Mouse (Mus musculus): ENCODE measurements around the gene Ppm1n.

The Ppm1n gene

DNA sequence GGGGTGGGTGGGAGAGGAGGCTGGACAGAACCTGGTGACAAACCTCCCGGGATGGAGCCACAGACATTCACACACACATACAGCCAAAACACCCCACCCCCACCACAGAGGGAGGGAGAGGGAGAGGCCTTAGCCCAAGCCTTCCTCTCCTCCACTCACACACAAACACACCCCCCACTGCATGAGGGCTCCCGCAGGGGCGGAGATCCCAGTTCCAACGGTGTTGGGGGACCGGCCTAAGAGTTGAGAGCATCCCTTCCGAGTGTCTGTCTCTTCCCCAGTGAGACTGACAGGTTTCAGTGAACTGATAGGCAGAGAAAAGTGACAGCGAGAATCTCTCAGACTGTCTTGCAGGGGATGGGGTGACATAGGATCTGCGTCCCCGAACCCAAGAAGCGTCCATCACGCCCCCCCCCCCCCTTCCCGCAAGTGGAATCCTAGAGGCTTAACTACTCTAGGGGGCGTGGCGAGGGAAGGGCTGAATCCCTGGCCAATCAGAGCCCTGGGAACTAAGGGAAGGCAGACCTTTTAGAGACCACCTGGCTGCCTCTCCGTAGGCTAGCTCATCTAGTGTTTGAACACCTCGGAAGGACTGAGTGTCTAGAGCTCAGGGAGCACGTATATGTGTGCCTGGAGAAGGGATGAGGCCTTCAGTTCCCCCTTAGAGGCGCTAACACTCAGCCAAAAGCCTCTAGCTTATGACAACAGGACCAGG, 28.0 kb upstream of the Ppm1n start:
- in situ Hi-C loops (cut with MseI, MboI), result no loop called here

DNA sequence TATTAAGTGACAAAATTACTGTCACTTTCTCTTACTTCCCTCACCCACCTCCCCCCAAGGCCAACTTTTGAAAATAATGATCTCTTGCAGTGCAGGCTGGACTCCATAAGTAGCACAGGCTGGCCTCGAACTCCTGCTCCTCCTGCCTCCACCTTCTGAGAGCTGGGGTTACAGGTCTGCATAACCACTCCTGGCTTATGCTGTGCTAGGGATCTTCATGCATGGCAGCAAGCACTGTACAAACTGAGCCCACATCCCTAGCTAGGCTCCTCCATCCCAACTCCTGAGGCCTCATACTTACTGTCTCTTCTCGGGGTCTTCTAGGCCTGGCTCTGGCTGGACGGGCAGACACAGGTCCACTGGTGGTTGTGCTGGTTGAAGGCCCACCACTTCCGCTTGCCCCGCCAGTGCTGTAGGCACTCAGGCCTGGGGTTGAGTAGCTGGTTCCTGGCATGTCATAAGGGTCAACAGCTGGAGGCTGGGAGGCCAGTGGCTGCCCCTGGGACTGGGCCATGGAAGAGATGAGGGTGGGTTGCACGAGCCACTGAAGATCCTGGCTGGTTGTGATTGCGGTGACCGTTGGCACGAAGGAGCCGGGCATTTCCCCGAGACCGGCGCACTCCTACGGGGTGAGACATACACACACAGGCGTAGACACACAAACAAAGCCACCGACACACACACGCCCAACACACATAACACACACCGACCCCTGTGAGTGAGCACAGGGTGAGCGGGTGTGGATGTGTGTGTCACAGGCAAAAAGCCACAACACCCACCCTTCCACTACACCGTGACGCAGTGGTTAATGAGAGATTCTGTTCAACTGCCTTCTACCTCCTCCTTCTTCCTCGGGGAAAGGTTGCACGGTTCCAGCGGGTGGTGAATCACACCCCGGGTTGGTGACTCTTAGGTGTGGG, 27.2 kb upstream of the Ppm1n start:
- in situ Hi-C loops (cut with MseI, MboI), result no loop called here

DNA sequence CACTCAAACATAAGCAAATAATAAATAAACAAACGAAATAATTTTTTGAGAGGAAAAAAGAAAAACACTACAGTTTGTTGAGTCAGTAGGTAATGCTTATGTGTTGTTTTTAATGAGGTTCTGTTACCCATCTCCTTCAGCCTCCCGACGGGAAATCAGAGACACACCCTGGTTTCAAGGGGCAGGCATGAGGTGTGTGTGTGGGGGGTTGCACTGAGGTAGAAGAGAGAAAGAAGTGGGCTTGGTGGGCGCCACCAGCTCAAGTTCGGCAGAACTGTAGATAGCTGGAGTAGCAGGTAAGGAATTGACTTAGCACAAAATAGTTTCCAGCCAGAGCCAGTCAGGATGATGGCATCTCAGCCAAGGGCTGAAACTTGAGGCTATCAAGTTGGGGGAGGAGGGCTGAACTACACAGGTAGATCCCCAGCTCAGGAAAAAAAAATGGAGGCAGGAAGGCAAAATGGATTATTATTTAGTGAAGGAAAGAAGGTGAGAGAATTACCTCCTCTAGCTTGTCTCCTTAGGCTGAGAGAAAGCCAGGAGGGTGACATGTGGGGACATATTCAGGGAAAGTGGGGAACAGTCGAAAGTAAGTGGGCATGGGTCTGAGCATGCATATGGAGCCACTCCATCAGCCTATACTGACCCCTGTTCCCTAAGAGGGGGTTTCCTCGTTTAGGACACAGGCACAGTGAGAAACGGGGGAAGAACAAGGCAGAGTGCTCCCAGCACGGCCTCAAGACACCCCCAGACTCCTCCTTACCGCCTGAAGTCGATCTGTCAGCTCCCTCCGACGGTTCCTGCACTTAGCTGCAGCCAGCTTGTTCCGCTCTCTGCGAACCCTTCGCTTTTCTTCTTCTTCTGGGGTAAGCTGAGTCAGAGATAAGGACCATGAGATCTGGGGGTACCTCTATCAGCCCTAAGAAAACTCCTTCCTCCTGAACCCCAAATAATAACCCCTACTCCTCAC, 26.2 kb upstream of the Ppm1n start:
- in situ Hi-C loops (cut with MseI, MboI), result no loop called here

DNA sequence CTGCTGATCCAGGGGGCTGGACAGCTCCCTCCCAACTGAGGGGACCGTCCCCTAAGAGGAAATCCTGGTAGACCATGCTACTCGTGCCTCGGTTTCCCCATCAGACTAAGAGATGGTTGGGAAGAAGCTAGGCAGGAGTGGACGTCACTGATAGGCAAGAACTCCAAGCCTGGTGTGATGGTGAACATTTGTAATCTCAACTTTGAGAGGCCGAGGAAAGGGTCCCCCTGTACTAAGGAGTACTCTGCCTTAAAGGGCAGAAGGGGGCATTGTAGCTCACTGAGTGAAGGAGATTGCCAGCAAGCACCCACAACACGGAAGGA, 25.5 kb upstream of the Ppm1n start:
- in situ Hi-C loops (cut with MseI, MboI), result no loop called here

DNA sequence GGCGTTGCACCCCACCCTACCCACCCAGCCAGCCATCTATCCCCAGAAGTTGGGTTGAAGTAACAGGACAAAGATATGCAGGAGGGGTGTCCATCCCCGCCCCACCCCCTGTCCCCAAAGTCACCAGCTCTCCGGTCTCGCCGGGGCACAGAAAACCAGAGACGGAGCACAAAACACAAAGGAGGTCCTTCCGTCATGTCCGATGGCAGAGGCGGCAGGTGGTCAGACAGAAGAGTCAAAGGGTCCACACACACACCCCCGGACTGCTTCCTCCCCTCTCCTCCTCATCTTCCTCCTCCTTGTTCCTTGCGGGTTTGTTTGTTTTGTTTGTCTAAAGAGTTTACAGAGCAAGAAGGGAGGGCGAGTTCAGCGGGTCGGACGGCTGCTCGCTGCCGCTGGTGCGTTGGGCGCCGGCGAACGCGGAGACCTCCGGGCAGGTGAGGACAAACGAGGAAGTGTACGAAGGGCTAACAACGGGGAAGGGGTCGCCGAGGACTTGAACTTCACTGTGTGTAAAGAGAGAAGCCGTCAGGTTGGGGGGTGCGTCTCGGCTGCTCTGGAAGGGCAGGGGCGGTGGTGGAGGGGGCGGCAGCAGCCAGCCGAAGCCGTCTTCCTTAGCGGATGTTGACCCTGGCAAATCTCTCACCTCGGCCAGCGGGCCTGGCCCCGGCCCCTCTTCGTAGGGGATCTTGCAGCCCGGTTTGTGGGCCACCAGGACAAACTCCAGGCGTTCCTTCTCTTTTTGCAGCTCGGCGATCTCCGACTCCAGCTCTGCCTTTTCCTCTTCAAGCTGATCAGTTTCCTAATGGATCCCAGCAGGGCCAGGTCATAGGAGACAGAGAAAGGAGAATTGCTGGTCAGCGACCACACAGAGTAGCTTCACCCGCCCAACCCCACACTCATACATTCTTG, 24.9 kb upstream of the Ppm1n start:
- in situ Hi-C loops (cut with MseI, MboI), result loop anchor here (5.0 kb wide), 1 partner anchor 38 kb away; the partner anchor contains the start of gene Ercc1 (in 2 of the 2)

DNA sequence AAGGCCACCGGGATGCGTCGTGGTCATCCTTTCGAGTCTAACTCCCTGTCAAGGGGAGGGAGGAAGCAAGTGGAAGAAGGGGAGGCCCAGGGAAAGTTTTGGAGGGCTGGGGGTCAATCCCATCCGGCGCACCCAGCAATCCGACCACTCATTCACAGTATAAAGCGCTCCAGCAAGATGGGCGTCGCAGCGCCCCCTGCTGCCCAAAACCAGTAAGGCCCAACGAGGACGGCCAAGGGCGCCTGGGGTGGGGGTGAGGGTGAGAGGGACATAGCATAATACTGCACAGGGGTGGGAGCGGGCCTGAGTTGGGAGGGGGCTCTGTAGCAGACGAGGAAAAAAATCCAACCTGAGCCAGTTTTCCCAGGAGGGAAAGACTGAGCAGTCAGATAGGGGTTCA, 23.9 kb upstream of the Ppm1n start:
- in situ Hi-C loops (cut with MseI, MboI), result loop anchor here (5.0 kb wide), 1 partner anchor 39 kb away; the partner anchor contains the start of gene Ercc1 (in 2 of the 2)

DNA sequence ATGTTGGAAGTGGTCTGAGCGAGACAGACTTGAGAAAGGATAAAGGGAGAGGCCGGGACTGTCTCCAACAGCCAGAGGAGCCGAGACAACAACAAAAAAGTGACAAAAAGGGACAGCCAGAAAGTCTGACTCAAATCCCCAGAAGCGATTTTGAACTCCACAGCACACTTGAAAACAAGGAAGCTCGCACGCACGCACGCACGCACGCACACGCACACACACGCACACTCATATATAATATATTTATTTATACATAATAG, 23.1 kb upstream of the Ppm1n start:
- in situ Hi-C loops (cut with MseI, MboI), result loop anchor here (5.0 kb wide), 1 partner anchor 39 kb away; the partner anchor contains the start of gene Ercc1 (in 2 of the 2)

DNA sequence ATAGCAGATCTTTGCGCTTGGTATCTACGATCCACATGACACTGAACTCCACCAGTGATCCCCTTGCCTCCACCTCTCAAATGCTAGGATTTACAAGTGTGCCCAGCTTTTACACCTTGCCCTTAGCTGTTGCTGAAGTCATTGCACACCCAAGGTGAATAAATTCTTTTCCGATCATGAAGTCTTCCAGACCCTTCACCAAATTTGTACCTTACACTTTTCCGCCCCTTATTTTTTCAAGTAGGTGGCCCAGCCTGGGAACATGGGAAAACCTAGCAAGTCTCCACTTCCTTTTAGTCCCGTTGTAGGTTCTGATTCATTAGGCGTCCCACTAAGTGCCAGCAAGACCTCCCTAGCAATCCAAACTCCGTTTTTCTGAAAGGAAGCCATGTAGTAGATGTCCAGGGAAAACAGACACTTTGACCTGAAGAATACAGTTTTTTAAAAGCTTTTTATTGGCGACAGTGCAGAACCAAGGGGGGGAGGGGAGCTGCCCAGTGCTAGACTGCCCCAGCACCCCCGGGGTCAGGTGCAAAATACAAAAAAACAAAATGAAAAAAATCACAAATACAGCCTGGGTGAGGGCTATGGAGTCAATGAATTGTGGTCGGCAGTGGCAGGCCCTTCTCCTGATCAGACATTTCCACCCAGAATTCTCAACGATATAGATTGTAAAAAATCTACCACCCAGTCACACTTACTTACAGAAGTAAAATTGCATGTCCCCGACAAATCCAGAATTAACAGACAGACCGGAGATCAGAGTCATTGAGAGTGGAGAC, 22.6 kb upstream of the Ppm1n start:
- in situ Hi-C loops (cut with MseI, MboI), result loop anchor here (5.0 kb wide), 1 partner anchor 40 kb away; the partner anchor contains the start of gene Ercc1 (in 2 of the 2)

DNA sequence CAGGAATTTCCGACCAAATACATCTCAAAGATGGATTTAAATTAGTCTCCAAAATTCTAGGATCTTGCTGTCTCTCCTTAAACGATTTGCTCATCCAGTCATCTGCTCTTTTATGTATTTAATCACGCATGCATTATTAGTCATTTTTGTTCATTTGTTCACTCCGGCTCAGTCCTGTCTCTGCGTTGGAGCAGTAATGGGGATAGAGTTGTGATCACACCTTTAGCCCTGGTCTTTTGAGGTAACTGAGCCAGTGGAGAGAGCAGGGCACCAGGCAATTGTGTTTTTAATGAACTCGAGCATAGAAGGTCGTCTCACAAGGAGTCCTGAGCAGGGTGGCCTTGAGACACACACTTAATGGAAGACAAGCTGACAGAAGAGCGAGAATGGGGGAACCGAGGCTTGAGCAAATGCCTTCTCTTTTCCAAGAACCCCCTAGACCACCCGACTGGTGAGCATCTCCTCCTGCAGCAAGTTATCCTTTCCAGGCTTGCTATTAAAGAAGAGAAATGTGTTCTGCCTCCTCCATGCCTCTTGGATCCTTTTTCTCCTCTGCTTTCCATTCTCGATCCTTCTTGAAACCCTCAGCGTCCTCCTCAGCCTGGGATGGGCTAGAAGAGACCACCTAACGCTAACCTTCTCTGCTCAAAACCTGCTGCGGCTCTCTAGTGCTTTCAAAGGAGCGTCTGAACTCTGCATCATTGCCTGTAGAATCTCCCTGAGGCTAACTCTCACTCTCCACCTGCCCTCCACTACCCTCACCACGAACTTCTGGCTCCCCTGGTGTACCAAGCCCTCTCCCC, 21.8 kb upstream of the Ppm1n start:
- in situ Hi-C loops (cut with MseI, MboI), result loop anchor here (5.0 kb wide), 1 partner anchor 41 kb away; the partner anchor contains the start of gene Ercc1 (in 2 of the 2)

DNA sequence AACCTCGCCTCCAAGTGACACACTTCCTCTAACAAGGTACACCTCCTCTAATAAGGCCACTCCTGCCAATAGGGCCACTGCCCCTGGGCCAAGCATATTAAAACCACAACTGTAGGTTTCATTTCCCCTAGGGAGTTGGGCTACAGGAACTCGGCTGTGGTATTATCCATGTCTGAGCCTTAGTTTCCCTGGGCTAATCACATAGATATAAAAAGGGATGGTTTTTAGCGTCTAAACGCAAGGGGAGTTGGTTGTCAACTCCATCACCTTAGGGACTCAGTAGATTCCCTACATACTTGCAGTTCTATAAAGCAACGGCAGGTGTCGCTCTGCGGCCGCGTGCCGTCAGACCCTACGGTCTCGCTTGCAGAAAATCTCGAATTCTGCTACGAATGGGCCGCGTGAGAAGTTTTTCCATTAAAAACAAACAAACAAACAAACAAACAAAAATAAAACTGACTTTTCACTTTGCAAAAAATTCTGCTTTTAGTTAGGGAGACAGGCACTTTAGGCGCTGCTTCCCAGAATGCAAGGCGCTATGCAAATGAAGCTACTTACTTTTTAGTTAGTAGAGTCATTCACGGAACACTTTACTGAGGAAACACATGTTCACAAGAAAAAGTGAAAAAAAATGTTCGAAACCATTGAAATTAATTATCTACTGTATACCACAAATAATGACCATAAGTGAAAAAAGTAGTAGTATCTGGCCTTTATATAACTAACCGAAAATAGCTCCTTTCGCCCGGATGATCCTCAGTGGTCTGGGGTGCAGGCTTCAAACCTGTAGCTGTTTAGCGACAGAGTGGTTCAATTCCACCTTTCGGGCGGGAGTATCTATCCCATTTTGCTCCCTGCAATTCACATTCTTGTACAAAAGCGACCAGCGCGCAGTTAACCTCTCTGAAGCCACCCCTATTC, 20.9 kb upstream of the Ppm1n start:
- in situ Hi-C loops (cut with MseI, MboI), result loop anchor here (5.0 kb wide), 1 partner anchor 42 kb away; the partner anchor contains the start of gene Ercc1 (in 2 of the 2)

DNA sequence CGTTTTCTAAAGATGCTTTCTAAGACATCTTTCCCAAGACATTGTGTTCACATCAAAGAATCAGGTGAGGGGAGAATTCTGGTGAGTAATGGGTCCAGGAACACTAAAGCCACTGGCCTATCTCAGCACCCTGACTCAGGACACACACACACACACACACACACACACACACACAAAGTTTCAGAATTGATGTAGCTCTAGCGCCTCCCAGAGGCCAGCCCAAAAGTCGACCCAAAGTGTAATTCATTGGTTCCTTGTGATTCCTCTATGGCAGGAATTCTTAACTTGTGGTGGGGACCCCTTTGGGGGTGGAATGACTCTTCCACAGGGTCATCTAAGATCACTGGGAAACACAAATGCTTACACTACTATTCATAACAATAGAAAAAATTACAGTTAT, 19.3 kb upstream of the Ppm1n start:
- in situ Hi-C loops (cut with MseI, MboI), result no loop called here

DNA sequence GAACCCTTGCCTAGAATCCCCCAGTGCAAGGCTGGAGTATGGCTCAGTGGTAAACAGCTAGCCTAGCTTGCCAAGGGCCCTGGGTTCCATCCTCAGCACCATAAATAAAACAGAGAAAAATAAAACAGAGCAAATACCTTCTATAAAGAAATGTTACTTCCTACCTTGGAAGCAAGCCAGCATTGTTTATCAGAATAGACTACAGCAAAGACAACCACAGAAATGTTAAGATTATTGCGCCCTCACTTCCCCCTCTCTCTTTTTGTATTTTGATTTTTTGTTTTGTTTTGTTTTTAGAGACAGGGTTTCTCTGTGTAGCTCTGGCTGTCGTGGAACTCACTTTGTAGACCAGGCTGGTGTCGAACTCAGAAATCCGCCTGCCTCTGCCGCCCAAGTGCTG, 17.9 kb upstream of the Ppm1n start:
- in situ Hi-C loops (cut with MseI, MboI), result no loop called here

DNA sequence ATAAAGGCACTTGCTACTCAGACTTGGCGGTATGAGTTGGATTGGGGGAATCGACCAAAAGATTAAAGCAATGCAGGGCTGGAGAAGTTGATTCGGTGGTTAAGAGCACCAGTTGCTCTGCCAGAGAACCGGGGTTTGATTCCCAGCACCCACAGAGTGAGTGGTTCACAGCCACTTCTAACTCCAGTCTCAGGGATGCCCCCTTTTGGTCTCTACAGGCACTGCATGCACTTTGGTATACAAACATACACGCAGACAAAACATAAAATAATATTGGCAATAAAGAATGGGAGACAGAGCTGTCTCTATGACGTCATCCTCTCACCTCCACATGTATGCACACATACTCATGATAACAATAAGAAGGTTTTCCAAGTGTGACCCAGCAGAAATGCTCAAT, 17.2 kb upstream of the Ppm1n start:
- in situ Hi-C loops (cut with MseI, MboI), result no loop called here

DNA sequence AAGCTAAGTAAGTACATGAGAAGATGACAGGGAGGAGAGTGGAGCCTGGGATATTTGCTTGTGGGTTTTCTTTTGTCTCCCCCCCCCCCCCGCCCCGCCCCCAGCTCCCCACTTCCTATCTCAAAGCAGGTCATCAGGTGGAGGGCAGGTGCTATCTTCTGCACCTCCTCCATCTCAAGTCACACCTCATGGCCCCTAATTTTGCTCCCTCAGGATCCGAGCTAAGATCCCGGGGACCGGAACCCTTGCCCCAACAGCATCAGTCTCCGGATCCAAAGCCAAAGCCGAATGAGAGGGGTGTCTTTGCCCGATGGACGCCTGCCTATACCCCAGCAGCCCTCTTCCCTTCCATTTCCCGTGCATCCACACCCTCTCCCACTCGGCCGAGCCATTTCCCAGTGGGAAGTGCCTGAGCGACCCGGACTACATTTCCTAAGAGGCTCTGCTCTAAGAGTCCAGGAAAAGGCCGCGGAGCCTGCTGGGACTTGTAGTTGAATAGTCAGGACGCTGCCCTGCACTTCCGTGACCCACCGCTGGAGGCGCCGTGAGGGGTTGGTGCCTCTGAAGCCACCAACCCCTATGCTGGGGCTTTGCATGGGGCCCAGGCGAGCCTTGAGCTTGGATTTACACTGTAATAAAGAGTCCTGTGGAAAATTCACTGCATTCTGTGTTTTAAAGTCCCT, 15.8 kb upstream of the Ppm1n start:
- in situ Hi-C loops (cut with MseI, MboI), result no loop called here

DNA sequence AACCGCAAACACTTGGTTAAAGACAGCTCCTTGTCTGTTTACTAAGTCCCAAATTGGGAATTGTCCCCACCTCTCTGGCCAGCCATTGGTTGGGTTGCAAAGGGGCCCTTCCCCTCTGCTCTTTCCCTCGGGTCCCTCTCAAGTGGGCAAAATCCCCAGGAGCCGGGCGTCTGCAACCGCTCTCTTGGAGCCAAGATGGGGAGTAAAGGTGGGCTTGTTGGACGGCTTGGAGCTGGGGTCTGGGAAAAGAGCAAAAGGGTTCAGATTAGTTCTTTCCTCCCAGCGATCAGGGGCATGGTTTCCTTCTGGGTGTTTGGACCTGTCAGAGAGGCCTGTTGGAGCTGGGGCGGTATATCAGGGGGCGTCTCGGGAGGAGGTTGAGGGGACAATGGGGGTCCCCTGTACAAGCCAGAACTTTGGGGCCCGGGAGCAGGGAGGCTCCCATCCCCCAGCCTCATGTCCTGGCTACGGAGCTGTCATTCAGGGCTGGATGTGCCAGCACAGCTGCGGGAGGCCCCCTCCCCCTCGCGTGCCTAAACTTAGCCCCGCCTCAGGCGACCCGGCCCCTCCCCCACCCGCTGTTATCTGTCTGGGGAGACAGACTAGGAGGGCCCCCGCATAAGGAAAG, 11.2 kb upstream of the Ppm1n start:
- in situ Hi-C loops (cut with MseI, MboI), result no loop called here

DNA sequence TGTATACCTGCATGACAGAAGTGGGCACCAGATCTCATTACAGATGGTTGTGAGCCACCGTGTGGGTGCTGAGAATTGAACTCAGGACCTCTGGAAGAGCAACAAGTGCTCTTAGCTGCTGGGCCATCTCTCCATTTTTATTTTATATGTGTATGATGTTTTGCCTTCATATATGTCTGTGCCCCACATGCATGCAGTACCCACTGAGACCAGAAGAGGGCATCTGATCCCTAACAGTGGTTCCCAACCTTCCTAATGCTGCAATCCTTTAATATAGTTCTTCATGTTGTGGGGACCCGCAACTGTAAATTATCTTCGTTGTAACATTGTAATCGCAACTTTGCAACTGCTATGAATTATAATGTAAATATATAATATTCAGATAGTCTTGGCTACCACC, 4.9 kb upstream of the Ppm1n start:
- in situ Hi-C loops (cut with MseI, MboI), result loop anchor here in 1 of 2 experiments (5.0 kb wide), 2 partner anchors 42 to 107 kb away; partner anchors contain the start of gene Eml2

DNA sequence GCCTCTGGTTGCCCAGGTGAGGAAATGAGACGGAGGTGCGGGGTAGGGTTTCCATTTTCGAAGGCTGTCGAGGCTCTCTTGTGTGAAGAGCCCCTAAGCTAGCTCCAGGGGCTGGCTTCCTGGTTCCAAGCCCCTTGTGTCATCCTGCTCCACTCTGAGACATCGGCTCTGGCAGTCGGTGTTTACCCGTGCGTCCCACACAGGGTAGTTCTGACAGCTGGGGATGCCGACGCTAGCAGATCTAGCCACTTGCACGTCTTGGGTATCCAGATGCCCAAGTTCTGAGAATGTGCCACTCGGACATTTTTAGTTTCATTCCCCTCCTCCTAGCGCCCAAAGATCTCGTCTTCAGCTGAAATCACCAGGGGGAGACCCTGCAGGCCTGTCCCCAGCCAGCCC, 3.5 kb upstream of the Ppm1n start:
- in situ Hi-C loops (cut with MseI, MboI), result loop anchor here in 1 of 2 experiments (5.0 kb wide), 2 partner anchors 41 to 106 kb away; partner anchors contain the start of gene Eml2
